Mouse (Mus musculus) cerebellum, adult 2 months (tissue): ENCODE results near the gene Ggta1. TPM values are rescaled to one million over a fixed set of nuclear protein-coding genes. Genes with fewer than 3 reads are reported as not detected.

Source experiments
- DNase-seq, 2 experiments: peaks; one replicate each; pipeline ENCODE4 v3.0.0; 2021
- H3K27ac ChIP-seq: fragments of 200-500 bp; 2 replicates; pipeline ENCODE4 v1.5.1; 2012; ENCODE audit warnings: low read length, control low read depth, inconsistent platforms; ENCODE audit not compliant: insufficient read depth
- H3K27me3 ChIP-seq: fragments of 200-500 bp; 2 replicates; pipeline ENCODE4 v1.6.1; 2012; ENCODE audit warnings: inconsistent platforms, mild to moderate bottlenecking, low read length, moderate library complexity; ENCODE audit not compliant: control insufficient read depth, insufficient read depth
- H3K4me1 ChIP-seq: fragments of 200-500 bp; 2 replicates; pipeline ENCODE4 v1.6.1; 2011; ENCODE audit warnings: low read length; ENCODE audit not compliant: control insufficient read depth, insufficient read depth
- H3K4me3 ChIP-seq: fragments of 200-500 bp; replicated peaks from 2 replicates; pipeline ENCODE3; 2011; ENCODE audit warnings: mild to moderate bottlenecking, low read depth, low read length, control low read depth; ENCODE audit not compliant: insufficient read depth
- CTCF ChIP-seq: fragments of 200-500 bp; IDR thresholded peaks from 2 replicates; pipeline ENCODE4 v1.5.1; 2011; ENCODE audit warnings: low read depth, mild to moderate bottlenecking, control low read depth, low read length, moderate library complexity, borderline replicate concordance; ENCODE audit not compliant: insufficient read depth
- POLR2A ChIP-seq: fragments of 200-500 bp; IDR thresholded peaks from 2 replicates; pipeline ENCODE4 v1.6.1; 2011; ENCODE audit warnings: low read length, control low read depth, borderline replicate concordance; ENCODE audit not compliant: insufficient read depth
- WGBS: fragments of 180-500 bp; shearing (Covaris S2); methylation state at CpG from one replicate; pipeline ENCODE4 v1.1.7; 2018; 5-methylcytosine and 5-hydroxymethylcytosine counted together
- polyA plus RNA-seq: library from polyadenylated mRNA; depleted of rRNA; stranded (reverse); fragments of >200 nt; gene quantifications from 2 replicates; pipeline ENCODE4 v1.2.3, GENCODE M21; 2012

The Ggta1 gene
- polyA plus RNA-seq, 1 experiment: 1.2 TPM

DNA sequence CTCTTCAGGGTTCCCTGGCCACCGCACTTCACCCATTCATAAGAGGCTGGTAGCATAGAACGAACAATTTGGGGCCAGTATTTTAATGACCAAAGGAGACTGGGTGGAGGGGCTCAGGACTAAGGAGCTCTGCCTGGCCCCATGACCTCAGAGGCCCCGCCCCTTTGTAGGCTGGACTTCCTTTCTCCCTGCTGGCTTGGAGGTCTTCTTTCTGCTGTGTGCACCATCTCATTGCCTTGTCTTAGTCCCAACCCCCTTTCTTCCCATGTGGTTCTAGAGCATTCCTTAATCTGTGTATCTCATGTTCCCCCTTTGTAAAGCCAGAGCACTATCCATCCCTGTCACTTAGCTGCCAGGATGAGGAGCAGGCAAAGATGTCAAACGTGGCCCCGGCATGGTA is 16.7 kb downstream of the Ggta1 start:
- WGBS: 90% methylated on average over 5 of the region's 5 CpGs
- Histone ChIP-seq H3K27ac (no peak overlapping the region), H3K4me3 (no peak overlapping the region), H3K27me3 (no peaks in the 10 kb centered on the region), H3K4me1 (peaks cover 3% of the 10 kb centered on the region; the same call in 1 of the 2 replicates)
- TF ChIP-seq POLR2A (no peak), CTCF (no peak)
- DNase-seq: no peak

DNA sequence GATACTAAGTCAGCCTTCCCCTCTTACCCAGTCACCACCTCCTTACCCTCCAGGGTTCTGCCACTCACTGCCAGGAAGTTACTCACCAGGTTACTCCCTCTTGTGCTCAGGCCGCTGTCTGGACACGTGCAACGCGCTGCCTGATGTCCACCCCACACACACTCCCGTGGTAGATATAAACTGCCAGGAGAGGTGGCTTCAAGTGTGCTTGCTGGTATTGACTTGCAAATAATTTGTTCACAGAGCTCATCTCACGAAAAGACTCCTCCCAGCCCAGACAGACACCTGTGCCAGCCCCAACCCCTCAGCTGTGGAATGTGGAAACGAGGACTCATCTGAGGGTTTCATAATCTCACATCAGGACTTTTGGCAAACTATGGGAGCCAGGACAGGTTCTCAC is 17.4 kb downstream of the Ggta1 start:
- Histone ChIP-seq H3K27me3 (no peaks in the 10 kb centered on the region), H3K4me1 (peaks cover 3% of the 10 kb centered on the region; the same call in 1 of the 2 replicates), H3K27ac (no peak overlapping the region), H3K4me3 (no peak overlapping the region)
- TF ChIP-seq CTCF (no peak), POLR2A (no peak)
- WGBS: 85% methylated on average over 7 of the region's 7 CpGs
- DNase-seq: no peak

- peaks cover 3% of the 10 kb centered on the region; the same call in 1 of the 2 replicates for H3K4me1 ChIP-seq
- WGBS: 72% methylated on average over 6 of the region's 6 CpGs
Measured at GRCm38 (mm10) chr2:35444764-35445262, 18.2 kb downstream of the Ggta1 start.

DNA sequence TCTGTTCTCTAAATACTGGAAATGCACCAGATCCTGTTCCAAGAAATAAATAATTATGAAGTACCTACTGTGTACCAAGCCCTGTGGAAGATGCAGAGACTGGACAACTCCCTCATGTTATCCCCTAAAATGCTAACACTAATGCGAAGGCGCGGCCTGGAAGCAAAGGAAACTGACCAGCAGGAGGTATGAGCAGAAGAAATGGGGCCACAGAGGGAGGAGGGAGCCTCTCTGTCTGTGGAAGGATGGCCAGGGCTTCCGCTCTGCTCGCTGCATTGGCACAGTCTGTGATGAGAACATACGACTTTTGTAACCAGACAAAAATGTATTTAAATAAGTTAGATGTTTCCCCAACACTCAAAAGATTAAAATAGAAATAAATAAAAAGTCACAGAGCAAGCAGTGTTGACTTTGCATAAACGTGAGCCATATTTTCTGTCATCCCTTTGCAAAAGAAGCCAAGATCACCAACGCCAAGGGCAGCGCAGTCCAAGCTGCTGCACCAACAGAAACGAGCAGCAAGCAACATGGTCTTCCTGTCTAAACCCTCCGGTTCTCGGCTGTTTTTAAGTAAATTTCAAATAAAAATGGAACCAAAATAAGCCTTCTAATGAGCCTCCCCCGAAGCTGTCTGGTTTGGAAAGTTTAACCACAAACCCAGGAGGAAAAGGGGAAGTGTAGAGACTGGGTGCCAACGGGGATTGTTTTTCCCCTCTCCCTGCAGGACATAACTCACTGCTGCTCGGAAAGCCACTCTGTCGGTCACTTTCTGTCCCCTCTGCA is 18.9 kb downstream of the Ggta1 start:
- no peak overlapping the region for H3K27ac ChIP-seq
- 23% methylated on average over 16 of the region's 16 CpGs for WGBS
- TF ChIP-seq POLR2A (no peak), CTCF (no peak)
- no peaks in the 10 kb centered on the region for H3K27me3 ChIP-seq
- peaks cover 3% of the 10 kb centered on the region; the same call in 1 of the 2 replicates for H3K4me1 ChIP-seq
- H3K4me3 ChIP-seq: no peak overlapping the region
- DNase-seq: peak; percentile 22 to 43

More at GRCm38 (mm10) chr2:35444764-35445262, 18.2 kb downstream of the Ggta1 start:
- Histone ChIP-seq H3K4me3 (no peak overlapping the region), H3K27ac (no peak overlapping the region), H3K27me3 (no peaks in the 10 kb centered on the region)
- no peak for DNase-seq
- TF ChIP-seq POLR2A: no peak
- no peak for TF ChIP-seq CTCF

GRCm38 (mm10) chr2:35443325-35443724 is 19.7 kb downstream of the Ggta1 start:
- Histone ChIP-seq H3K27ac (no peak overlapping the region), H3K4me1 (peaks cover 3% of the 10 kb centered on the region; the same call in 1 of the 2 replicates), H3K27me3 (no peaks in the 10 kb centered on the region), H3K4me3 (no peak overlapping the region)
- TF ChIP-seq POLR2A (no peak), CTCF (no peak)
- 90% methylated on average over 5 of the region's 5 CpGs for WGBS
- DNase-seq: no peak

DNA sequence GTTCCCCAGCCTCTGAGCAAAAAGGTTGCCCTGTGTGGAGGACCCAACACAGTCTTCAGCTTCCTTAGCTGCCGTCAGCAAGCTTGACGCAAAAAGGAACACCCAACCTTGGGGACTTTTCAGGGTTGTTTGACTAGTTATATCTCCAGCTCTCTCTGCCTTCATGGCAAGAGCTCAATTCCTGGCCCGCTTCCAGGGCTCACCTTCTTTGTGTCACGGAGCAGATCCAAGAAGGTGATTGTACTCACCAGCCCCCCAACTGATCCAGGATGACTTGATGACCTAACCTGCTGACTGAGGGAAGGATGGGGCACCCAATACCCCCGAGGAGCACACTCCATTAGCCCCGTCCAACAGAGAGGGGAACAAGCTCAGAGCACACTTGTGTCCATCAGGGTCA is 21.0 kb downstream of the Ggta1 start:
- no peak for DNase-seq
- Histone ChIP-seq H3K4me3 (no peak overlapping the region), H3K27ac (no peak overlapping the region), H3K4me1 (peaks cover 3% of the 10 kb centered on the region; the same call in 1 of the 2 replicates), H3K27me3 (no peaks in the 10 kb centered on the region)
- WGBS: 80% methylated on average over 6 of the region's 6 CpGs
- no peak for TF ChIP-seq CTCF
- TF ChIP-seq POLR2A: no peak

- Histone ChIP-seq H3K4me3 (no peak overlapping the region), H3K4me1 (peaks cover 3% of the 10 kb centered on the region; the same call in 1 of the 2 replicates), H3K27ac (no peak overlapping the region), H3K27me3 (no peaks in the 10 kb centered on the region)
- no peak for DNase-seq
- TF ChIP-seq CTCF (no peak), POLR2A (no peak)
- WGBS: 69% methylated on average over 6 of the region's 6 CpGs
Measured at GRCm38 (mm10) chr2:35441419-35441818, 21.6 kb downstream of the Ggta1 start.

DNA sequence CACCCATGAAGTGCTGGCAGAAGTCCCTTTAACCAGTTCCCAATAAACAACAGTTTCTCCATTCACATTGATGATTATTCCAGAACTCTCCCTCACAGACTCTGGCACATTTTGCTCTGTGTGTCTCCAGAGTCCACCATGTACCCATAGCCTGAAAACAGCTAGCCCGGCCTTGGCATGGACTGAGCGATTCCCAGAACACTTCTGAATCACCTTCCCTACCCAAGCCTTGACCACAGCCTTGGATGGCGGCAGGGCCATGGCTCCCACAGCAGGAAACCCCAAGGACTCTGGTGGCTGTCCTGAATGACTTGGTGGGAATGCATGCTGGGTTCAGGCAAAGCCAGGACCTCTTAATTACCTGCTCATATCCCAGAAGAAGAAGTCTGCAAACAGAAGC is 22.6 kb downstream of the Ggta1 start:
- WGBS: 88% methylated on average over 3 of the region's 3 CpGs

More for the DNA sequence above, 22.6 kb downstream of the Ggta1 start:
- H3K27me3 ChIP-seq: no peaks in the 10 kb centered on the region
- no peak for DNase-seq
- H3K27ac ChIP-seq: no peak overlapping the region
- H3K4me3 ChIP-seq: no peak overlapping the region
- peaks cover 3% of the 10 kb centered on the region; the same call in 1 of the 2 replicates for H3K4me1 ChIP-seq
- TF ChIP-seq CTCF: no peak
- TF ChIP-seq POLR2A: no peak
